Mouse (Mus musculus): ENCODE measurements around the gene Lce1m. TPM values are rescaled to one million over a fixed set of nuclear protein-coding genes. Genes with fewer than 3 reads are reported as not detected.
"Not testable (repeated sequence)": the region's sequence is repeated elsewhere in the genome, so short reads cannot be mapped to it uniquely, and the experiment has no call there.

Lce1m gene
- polyA plus RNA-seq (2014; fragmentation: Nextera tagmentation; extraction: Ambion mirVana): not detected in 2 replicates

- DNase-seq (no peak), ATAC-seq (ENCODE audit: insufficient read depth) (no peak)
- Histone ChIP-seq H3K27me3 (ENCODE audit: insufficient read depth, low read length) (no peaks in the 10 kb centered on the region), H3K4me3 (ENCODE audit: low read depth, low read length) (no peak within 1 kb of the TSS), H3K9me3 (ENCODE audit: low read depth, low read length) (no peaks in the 10 kb centered on the region), H3K36me3 (ENCODE audit: insufficient read depth) (no peaks in the 10 kb centered on the region), H3K4me1 (ENCODE audit: insufficient read depth) (no peaks in the 10 kb centered on the region; the same call in 1 of the 2 replicates), H3K4me2 (no peak within 1 kb of the TSS), H3K9ac (no peak within 1 kb of the TSS), H3K27ac (ENCODE audit: low read depth) (no peak within 1 kb of the TSS)
- no peak for TF ChIP-seq CTCF (IDR thresholded peaks at IDR 0.05; ENCODE audit: low read depth)
- WGBS: 85% methylated on average over 2 of the region's 2 CpGs
Observed at GRCm38 (mm10) chr3:93018960-93019359, at the start of gene Lce1m. Gene Lce1m (minus strand): TSS chr3:93019060.

- not testable (repeated sequence) for ATAC-seq (ENCODE audit: insufficient read depth); DNase-seq
Observed at GRCm38 (mm10) chr3:93068523-93068922, 49.7 kb upstream of the Lce1m start, which contains the start of gene Gm4858. Gene Gm4858 (plus strand): TSS chr3:93068823.

GRCm38 (mm10) chr3:93052826-93053474, 34.1 kb upstream of the Lce1m start:
- no peak overlapping the region for H3K4me3 ChIP-seq (ENCODE audit: low read depth, low read length)
- DNase-seq (peak; percentile 34), ATAC-seq (ENCODE audit: insufficient read depth) (no peak)
- no peak overlapping the region for H3K9ac ChIP-seq
- H3K27me3 ChIP-seq (ENCODE audit: insufficient read depth, low read length): no peaks in the 10 kb centered on the region
- WGBS: 52% methylated on average over 10 of the region's 10 CpGs
- no peak overlapping the region for H3K27ac ChIP-seq (ENCODE audit: low read depth)
- TF ChIP-seq CTCF (IDR thresholded peaks at IDR 0.05; ENCODE audit: low read depth): peak; percentile 50
- H3K36me3 ChIP-seq (ENCODE audit: insufficient read depth): no peaks in the 10 kb centered on the region
- no peaks in the 10 kb centered on the region for H3K9me3 ChIP-seq (ENCODE audit: low read depth, low read length)
- no peak overlapping the region for H3K4me2 ChIP-seq
- H3K4me1 ChIP-seq (ENCODE audit: insufficient read depth): no peaks in the 10 kb centered on the region

More at GRCm38 (mm10) chr3:93068523-93068922, 49.7 kb upstream of the Lce1m start, which contains the start of gene Gm4858:
- H3K9ac ChIP-seq; H3K27ac ChIP-seq (ENCODE audit: low read depth); H3K4me2 ChIP-seq; H3K36me3 ChIP-seq (ENCODE audit: insufficient read depth); H3K4me1 ChIP-seq (ENCODE audit: insufficient read depth); H3K9me3 ChIP-seq (ENCODE audit: low read depth, low read length); H3K4me3 ChIP-seq (ENCODE audit: low read depth, low read length); H3K27me3 ChIP-seq (ENCODE audit: insufficient read depth, low read length): not testable (repeated sequence)

- H3K4me1 ChIP-seq (ENCODE audit: insufficient read depth): no peaks in the 10 kb centered on the region
- no peak overlapping the region for H3K4me3 ChIP-seq (ENCODE audit: low read depth, low read length)
- WGBS: 82% methylated on average over 1 of the region's 1 CpGs
- ATAC-seq (ENCODE audit: insufficient read depth) (no peak), DNase-seq (no peak)
- TF ChIP-seq CTCF (IDR thresholded peaks at IDR 0.05; ENCODE audit: low read depth): no peak
- H3K27me3 ChIP-seq (ENCODE audit: insufficient read depth, low read length): no peaks in the 10 kb centered on the region
- no peak overlapping the region for H3K27ac ChIP-seq (ENCODE audit: low read depth)
- H3K9me3 ChIP-seq (ENCODE audit: low read depth, low read length): no peaks in the 10 kb centered on the region
- H3K36me3 ChIP-seq (ENCODE audit: insufficient read depth): no peaks in the 10 kb centered on the region
- H3K4me2 ChIP-seq: no peak overlapping the region
- no peak overlapping the region for H3K9ac ChIP-seq
Observed at GRCm38 (mm10) chr3:93050182-93050581, 31.3 kb upstream of the Lce1m start.

GRCm38 (mm10) chr3:93031450-93031849, 12.6 kb upstream of the Lce1m start:
- H3K4me2 ChIP-seq: no peak overlapping the region
- ATAC-seq (ENCODE audit: insufficient read depth) (peak; percentile 69; the same call in 1 of the 2 replicates), DNase-seq (peak; percentile 79)
- H3K27ac ChIP-seq (ENCODE audit: low read depth): no peak overlapping the region
- peak; percentile 82 for TF ChIP-seq CTCF (IDR thresholded peaks at IDR 0.05; ENCODE audit: low read depth)
- H3K27me3 ChIP-seq (ENCODE audit: insufficient read depth, low read length): no peaks in the 10 kb centered on the region
- no peaks in the 10 kb centered on the region for H3K36me3 ChIP-seq (ENCODE audit: insufficient read depth)
- no peaks in the 10 kb centered on the region for H3K9me3 ChIP-seq (ENCODE audit: low read depth, low read length)
- H3K4me3 ChIP-seq (ENCODE audit: low read depth, low read length): no peak overlapping the region
- 42% methylated on average over 5 of the region's 5 CpGs for WGBS
- no peak overlapping the region for H3K9ac ChIP-seq
- no peaks in the 10 kb centered on the region for H3K4me1 ChIP-seq (ENCODE audit: insufficient read depth)

- H3K9ac ChIP-seq: no peak overlapping the region
- H3K36me3 ChIP-seq (ENCODE audit: insufficient read depth): no peaks in the 10 kb centered on the region
- DNase-seq (no peak), ATAC-seq (ENCODE audit: insufficient read depth) (0 out of 2 replicates have a peak, but pooled peaks have one; percentile 44)
- WGBS: 58% methylated on average over 2 of the region's 2 CpGs
- H3K4me2 ChIP-seq: no peak overlapping the region
- no peaks in the 10 kb centered on the region for H3K27me3 ChIP-seq (ENCODE audit: insufficient read depth, low read length)
- no peaks in the 10 kb centered on the region for H3K9me3 ChIP-seq (ENCODE audit: low read depth, low read length)
- TF ChIP-seq CTCF (IDR thresholded peaks at IDR 0.05; ENCODE audit: low read depth): no peak
- no peak overlapping the region for H3K27ac ChIP-seq (ENCODE audit: low read depth)
- no peaks in the 10 kb centered on the region for H3K4me1 ChIP-seq (ENCODE audit: insufficient read depth)
- H3K4me3 ChIP-seq (ENCODE audit: low read depth, low read length): no peak overlapping the region
Observed at GRCm38 (mm10) chr3:93025486-93025885, 6.6 kb upstream of the Lce1m start.

- Histone ChIP-seq H3K27ac (ENCODE audit: low read depth) (no peak overlapping the region), H3K4me1 (ENCODE audit: insufficient read depth) (no peaks in the 10 kb centered on the region), H3K4me3 (ENCODE audit: low read depth, low read length) (no peak overlapping the region), H3K4me2 (no peak overlapping the region), H3K9ac (no peak overlapping the region), H3K36me3 (ENCODE audit: insufficient read depth) (no peaks in the 10 kb centered on the region), H3K27me3 (ENCODE audit: insufficient read depth, low read length) (no peaks in the 10 kb centered on the region), H3K9me3 (ENCODE audit: low read depth, low read length) (no peaks in the 10 kb centered on the region)
- 72% methylated on average over 3 of the region's 3 CpGs for WGBS
- ATAC-seq (ENCODE audit: insufficient read depth) (no peak), DNase-seq (no peak)
- no peak for TF ChIP-seq CTCF (IDR thresholded peaks at IDR 0.05; ENCODE audit: low read depth)
Observed at GRCm38 (mm10) chr3:93023411-93024184, 4.7 kb upstream of the Lce1m start.
